Mouse (Mus musculus): ENCODE results near the gene Olfr467. TPM values are rescaled to one million over a fixed set of nuclear protein-coding genes. Genes with fewer than 3 reads are reported as not detected.
A peak's percentile ranks its signal among the peaks of the same experiment; 100 is the strongest.
"Not testable (repeated sequence)": the region's sequence is repeated elsewhere in the genome, so short reads cannot be mapped to it uniquely, and the experiment has no call there.

Olfr467 gene
- total RNA-seq (2021), result not detected

DNA sequence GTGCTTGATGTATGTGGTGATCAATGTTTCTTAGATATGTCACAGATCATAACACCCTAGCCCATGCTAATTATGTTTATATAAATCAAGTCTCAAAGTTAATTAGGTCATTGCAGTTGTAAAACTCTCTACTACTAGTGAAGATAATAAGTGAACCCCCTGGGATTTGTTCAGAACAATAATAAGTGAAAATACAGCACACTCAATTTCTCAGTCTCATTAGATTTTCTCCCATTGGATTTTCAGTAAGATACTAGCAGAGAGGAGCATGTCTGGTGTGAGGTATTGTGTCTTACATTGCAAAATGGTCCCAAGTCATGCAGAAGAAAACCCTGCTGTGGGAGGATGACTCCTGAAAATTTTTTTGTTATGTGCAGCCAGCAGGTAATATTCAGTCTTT is at the start of gene Olfr467:
TSS of gene Olfr467 (plus strand) at position 301 of the 400 bp plus-strand sequence.
- intact Hi-C loops (cut with DNase I), result no loop called here
- DNase-seq (ENCODE audit: extremely low spot score in 1 of 2, low spot score in 2 of 2), result no peak

DNA sequence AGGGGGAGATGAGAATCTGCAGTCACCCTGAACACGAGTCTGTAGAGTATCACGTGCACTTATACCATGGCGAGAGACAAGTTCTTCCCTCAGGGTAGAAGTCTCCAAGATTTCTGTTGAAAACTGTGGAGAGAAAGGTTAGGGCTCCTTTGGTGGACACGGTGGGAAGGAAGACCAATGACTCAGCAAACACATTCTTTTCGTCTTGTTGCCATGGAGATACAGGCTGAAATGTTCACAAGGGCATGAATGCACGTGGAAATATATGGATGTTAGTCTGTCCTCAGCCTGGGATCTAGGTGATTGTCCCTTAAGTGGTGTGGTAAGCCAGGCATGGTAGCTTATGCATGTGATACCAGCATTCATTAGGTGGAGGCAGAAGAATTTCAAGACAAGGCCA is 41.3 kb upstream of the Olfr467 start:
- intact Hi-C loops (cut with DNase I), result no loop called here

DNA sequence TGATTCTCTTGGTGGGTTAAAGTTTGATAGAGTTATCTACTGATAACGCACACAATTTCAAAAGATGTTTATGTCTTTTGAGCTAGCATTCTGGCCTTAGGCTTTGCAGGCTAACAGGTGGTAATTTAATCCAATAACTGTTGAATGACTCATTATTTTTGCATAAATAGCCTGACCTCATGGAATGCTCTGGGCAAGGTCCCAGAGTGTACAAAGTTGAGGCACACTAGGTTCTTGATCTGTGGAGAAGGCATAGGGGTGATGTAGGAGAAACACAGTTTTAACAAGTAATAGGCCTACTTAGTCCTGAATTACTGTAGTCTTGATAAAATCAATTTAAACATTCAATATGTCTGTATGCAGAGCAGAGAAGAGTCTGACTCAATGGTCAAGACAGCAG is 33.8 kb upstream of the Olfr467 start:
- intact Hi-C loops (cut with DNase I), result no loop called here
- no peak for DNase-seq (ENCODE audit: extremely low spot score in 1 of 2, low spot score in 2 of 2)

More for the DNA sequence above, 41.3 kb upstream of the Olfr467 start:
- DNase-seq (ENCODE audit: extremely low spot score in 1 of 2, low spot score in 2 of 2), result no peak

DNA sequence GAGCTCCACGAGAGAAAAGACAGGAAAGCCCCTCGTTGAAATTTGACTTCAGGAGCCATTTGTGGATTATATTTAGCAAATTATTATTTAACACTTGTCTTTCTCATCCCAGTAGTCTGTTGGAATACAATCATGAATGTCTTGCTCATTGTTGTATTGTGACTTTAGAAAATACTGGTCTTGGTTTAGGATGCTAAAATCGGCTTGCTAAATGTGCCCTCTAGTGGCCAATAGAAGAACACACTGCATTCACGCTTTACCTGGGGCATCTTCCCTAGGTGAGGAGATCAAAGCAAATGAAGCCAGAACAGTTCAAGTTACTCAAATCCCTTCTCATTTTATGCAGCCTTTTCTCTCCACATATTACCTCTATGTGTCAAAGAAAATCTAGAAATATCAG is 32.5 kb upstream of the Olfr467 start:
- no peak for DNase-seq (ENCODE audit: extremely low spot score in 1 of 2, low spot score in 2 of 2)
- intact Hi-C loops (cut with DNase I), result no loop called here

DNA sequence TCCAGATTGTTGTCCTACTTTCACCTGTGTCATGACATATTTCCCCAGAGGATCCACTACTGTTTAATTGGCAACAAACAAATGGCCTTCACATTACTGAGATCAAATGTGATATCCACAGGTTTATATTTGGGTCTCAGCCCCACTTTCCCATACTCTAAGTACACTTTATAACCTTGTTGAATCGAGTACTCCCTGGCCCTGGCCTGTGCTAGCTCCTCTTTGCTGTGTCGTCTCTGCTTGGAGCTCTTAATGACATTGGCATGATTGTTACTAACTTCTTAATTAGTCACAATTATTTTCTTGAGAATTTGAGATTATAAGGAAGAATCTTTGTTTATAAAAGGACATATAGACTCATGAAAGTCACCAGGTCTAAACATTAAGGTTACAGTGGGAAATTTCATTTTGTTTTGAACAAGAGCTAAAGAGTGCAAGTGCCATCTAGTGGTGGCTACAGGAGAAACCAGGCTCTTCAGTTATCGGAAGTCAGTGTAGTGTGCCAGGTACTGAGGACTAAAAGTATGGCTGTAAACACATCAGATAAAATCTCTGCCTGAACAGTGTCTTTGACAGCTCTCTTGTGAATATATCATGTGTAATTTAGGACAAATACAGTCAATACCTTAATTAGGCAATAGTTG is 24.0 kb upstream of the Olfr467 start:
- peak in 1 of 2 experiments; percentile 13 for DNase-seq (ENCODE audit: extremely low spot score in 1 of 2, low spot score in 2 of 2)
- intact Hi-C loops (cut with DNase I), result loop anchor here (2.0 kb wide), 1 partner anchor 39 kb away; no protein-coding TSS in a partner anchor

DNA sequence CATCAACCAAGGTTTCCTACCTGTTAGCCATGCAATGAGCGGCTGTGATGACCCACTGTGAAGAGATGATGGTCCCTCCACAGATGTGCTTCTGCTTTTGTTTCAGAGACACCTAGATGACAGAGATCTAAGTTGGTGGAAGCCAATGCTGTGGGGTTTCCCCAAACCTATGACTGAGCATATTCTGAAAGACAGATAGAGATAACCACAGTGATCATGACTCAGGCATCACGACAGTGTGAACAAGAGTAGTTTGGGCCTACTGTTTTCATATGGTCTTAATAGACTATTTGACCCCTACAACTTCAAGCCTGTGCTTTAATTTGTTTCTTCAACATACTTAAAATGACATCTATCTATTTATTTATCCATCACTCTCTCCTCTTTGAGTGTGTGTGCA is 15.6 kb upstream of the Olfr467 start:
- DNase-seq (ENCODE audit: extremely low spot score in 1 of 2, low spot score in 2 of 2), result no peak

DNA sequence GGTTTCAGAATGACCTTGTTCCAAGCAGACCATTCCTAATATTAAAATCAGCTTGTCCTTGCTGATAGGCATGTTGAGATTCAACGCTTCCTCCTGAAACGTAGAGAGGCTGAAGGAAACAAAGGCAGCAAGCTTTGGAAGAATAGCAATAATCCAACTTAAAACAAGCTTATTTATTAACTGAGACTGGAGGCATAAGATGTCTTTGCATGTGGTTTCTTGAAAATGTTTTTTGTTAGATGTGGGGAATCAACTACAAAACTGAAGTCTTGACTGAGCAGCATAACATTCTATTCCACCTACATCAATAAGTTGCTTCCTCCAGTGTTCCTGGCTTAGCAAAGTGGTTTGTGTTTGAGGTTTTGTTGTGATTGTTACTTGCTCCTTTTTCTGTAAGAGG is 11.0 kb upstream of the Olfr467 start, which contains the start of gene Ovch2:
TSS of gene Ovch2 (minus strand) at position 101 of the 400 bp plus-strand sequence.
- intact Hi-C loops (cut with DNase I), result no loop called here
- DNase-seq (ENCODE audit: extremely low spot score in 1 of 2, low spot score in 2 of 2), result no peak

More for the DNA sequence above, 15.6 kb upstream of the Olfr467 start:
- intact Hi-C loops (cut with DNase I), result no loop called here

DNA sequence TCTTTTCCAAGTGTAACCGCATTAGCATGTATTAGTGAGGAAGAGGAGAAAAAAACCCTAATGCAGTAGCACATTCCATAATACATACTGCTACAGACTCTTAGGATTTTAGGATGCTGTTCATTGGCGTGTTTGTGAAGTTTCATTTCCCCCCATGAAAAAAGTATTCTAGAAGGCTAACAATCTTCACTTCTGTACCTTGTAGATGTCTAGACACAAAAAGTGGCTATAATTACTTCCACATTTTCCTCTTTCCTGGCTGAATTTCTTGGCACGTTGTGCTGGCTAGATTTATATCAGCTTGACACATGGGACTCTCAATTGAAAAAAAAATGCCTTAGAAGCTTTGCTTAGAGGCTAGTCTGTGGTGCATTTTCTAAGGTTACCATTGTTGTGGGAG is 9.9 kb upstream of the Olfr467 start:
- intact Hi-C loops (cut with DNase I), result no loop called here
- DNase-seq (ENCODE audit: extremely low spot score in 1 of 2, low spot score in 2 of 2), result no peak

DNA sequence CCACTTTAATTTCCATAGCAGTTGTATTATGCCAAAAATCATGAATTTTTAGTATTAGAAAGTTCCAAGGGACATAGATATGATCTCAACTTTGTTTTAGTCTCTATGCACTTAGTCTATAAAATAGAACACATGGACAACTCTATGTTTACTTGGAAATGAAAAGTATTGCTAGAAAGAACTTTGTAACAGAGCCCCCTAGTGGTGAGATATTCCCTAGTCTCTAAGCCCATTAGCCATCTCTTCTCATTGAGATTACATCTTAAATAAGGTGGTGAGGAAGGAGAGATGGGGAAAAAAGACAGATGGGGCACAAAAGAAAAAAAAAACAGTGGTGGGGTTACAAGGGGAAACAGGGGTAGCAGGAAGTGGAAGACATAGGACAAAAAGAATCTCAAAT is 7.4 kb downstream of the Olfr467 start:
- DNase-seq (ENCODE audit: extremely low spot score in 1 of 2, low spot score in 2 of 2), result no peak
- intact Hi-C loops (cut with DNase I), result no loop called here

DNA sequence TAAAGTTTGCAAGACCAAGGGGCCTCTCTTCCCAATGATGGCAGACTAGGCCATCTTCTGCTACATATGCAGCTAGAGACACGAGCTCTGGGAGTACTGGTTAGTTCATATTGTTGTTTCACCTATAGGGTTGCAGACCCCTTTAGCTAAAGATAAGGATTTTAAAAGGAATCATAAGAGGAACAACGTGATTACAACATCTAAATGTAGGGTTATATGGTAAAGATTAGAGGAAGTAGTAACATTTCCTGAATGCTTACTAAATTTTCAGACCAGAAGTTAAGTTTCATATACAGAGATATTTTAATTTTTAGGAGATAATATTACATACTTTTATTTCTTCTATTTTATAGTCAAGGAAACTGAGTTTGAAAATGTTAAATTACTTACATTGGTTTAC is 11.8 kb downstream of the Olfr467 start:
- intact Hi-C loops (cut with DNase I); DNase-seq (ENCODE audit: extremely low spot score in 1 of 2, low spot score in 2 of 2): not testable (repeated sequence)

DNA sequence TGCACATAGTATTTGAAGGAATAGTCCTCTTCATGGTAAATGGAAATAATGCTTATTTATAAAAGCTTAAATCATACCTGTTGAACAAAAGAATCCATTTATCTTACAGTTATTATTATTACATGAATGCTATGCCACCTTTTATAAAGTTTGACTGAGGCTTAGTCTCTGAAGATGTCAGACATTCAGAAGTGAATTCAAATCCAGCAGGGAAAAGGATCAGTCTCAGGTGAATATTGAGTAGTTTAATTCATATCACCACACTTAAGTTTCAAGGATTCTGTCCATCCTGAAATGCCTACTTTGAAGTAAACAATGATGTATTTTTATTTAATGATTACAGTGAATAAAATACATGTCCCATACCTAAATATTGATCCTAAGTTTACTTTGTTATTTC is 13.4 kb downstream of the Olfr467 start, which contains the start of gene Olfr469:
TSS of gene Olfr469 (minus strand) at position 101 of the 400 bp plus-strand sequence.
- intact Hi-C loops (cut with DNase I); DNase-seq (ENCODE audit: extremely low spot score in 1 of 2, low spot score in 2 of 2): not testable (repeated sequence)

DNA sequence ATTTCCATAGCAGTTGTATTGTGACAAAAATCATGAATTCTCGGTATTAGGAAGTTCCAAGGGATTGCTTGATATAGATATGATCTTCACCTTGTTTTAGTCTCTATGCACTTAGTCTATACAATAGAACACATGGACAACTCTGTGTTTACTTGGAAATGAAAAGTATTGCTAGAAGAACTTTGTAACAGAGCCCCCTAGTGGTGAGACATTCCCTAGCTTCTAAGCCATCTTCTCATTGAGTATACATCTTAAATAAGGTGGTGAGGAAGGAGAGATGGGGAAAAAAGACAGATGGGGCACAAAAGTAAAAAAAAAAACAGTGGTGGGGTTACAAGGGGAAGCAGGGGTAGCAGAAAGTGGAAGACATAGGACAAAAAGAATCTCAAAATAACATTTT is 29.7 kb downstream of the Olfr467 start:
- intact Hi-C loops (cut with DNase I), result no loop called here

DNA sequence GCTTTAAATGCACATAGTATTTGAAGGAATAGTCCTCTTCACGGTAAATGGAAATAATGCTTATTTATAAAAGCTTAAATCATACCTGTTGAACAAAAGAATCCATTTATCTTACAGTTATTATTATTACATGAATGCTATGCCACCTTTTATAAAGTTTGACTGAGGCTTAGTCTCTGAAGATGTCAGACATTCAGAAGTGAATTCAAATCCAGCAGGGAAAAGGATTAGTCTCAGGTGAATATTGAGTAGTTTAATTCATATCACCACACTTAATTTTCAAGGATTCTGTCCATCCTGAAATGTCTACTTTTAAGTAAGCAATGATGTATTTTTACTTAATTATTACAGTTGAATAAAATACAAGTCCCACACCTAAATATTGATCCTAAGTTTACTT is 35.3 kb downstream of the Olfr467 start, which contains the start of gene Olfr470:
TSS of gene Olfr470 (minus strand) at position 101 of the 400 bp plus-strand sequence.
- intact Hi-C loops (cut with DNase I); DNase-seq (ENCODE audit: extremely low spot score in 1 of 2, low spot score in 2 of 2): not testable (repeated sequence)

More for the DNA sequence above, 29.7 kb downstream of the Olfr467 start:
- DNase-seq (ENCODE audit: extremely low spot score in 1 of 2, low spot score in 2 of 2), result no peak

Other genes starting within 250 kb of the Olfr467 start
- 1 to 10 TPM; 5.5 to 5.6 TPM for gene Olfml1, start 244.8 kb upstream of the Olfr467 start, total RNA-seq (2021)
- gene Ppfibp2, start 217.1 kb upstream of the Olfr467 start, total RNA-seq (2021), result 1 to 10 TPM; 3.5 to 3.9 TPM
- not detected for gene 5330417H12Rik, start 187.1 kb upstream of the Olfr467 start, total RNA-seq (2021)
- gene Cyb5r2, start 54.2 kb upstream of the Olfr467 start, total RNA-seq (2021), result not detected
- not detected for gene Ovch2, start 11.1 kb upstream of the Olfr467 start, total RNA-seq (2021)
- gene Olfr469, start 13.3 kb downstream of the Olfr467 start, total RNA-seq (2021), result not detected
- not detected for gene Olfr470, start 35.2 kb downstream of the Olfr467 start, total RNA-seq (2021)
- gene Olfr472, start 85.6 kb downstream of the Olfr467 start, total RNA-seq (2021), result not detected
- not detected for gene Olfr473, start 118.2 kb downstream of the Olfr467 start, total RNA-seq (2021)
- gene Olfr474, start 142.4 kb downstream of the Olfr467 start, total RNA-seq (2021), result not detected
- not detected for gene Olfr476, start 152.5 kb downstream of the Olfr467 start, total RNA-seq (2021)
- gene Olfr477, start 174.4 kb downstream of the Olfr467 start, total RNA-seq (2021), result not detected
- gene Olfr478, start 221.7 kb downstream of the Olfr467 start, total RNA-seq (2021), result not detected
- not detected for gene Olfr479, start 238.4 kb downstream of the Olfr467 start, total RNA-seq (2021)

Measured in left cerebral cortex, postnatal 10 days (tissue).